Mouse (Mus musculus) midbrain, embryonic 12.5 days (tissue): ENCODE results near the gene Rec114. TPM values are rescaled to one million over a fixed set of nuclear protein-coding genes. Genes with fewer than 3 reads are reported as not detected.

Source experiments
- ATAC-seq: fragments of 200-750 bp; cut with Nextera tagmentation; 2 replicates; pipeline ENCODE4 v1.8.0; 2017; ENCODE audit warnings: low read depth, moderate TSS enrichment, moderate library complexity; ENCODE audit not compliant: low FRiP score
- H3K27ac ChIP-seq: fragments of 300-500 bp; sonication (generic); replicated peaks from 2 replicates; pipeline ENCODE4 v1.5.1; 2016; ENCODE audit warnings: mild to moderate bottlenecking
- H3K27me3 ChIP-seq: fragments of 300-500 bp; sonication (generic); 2 replicates; pipeline ENCODE4 v1.6.1; 2016; ENCODE audit warnings: mild to moderate bottlenecking
- H3K36me3 ChIP-seq: fragments of 300-500 bp; sonication (generic); 2 replicates; pipeline ENCODE4 v1.6.1; 2016
- H3K4me1 ChIP-seq: fragments of 300-500 bp; sonication (generic); 2 replicates; pipeline ENCODE4 v1.6.1; 2016
- H3K4me2 ChIP-seq: fragments of 300-500 bp; sonication (generic); replicated peaks from 2 replicates; pipeline ENCODE4 v1.6.1; 2016; ENCODE audit warnings: mild to moderate bottlenecking, moderate library complexity
- H3K4me3 ChIP-seq: fragments of 300-500 bp; sonication (generic); 2 replicates; pipeline ENCODE4 v1.5.1; 2016; ENCODE audit warnings: mild to moderate bottlenecking
- H3K9ac ChIP-seq: fragments of 300-500 bp; sonication (generic); replicated peaks from 2 replicates; pipeline ENCODE4 v1.6.1; 2016; ENCODE audit warnings: mild to moderate bottlenecking, moderate library complexity
- H3K9me3 ChIP-seq: fragments of 300-500 bp; sonication (generic); 2 replicates; pipeline ENCODE4 v1.6.1; 2016; ENCODE audit warnings: mild to moderate bottlenecking
- WGBS: fragments of 180-500 bp; shearing (Covaris S2); methylation state at CpG from one replicate; pipeline ENCODE4 v1.1.7; 2016; 5-methylcytosine and 5-hydroxymethylcytosine counted together
- polyA plus RNA-seq: library from polyadenylated mRNA; unstranded; fragments of >200 nt; fragmentation: Nextera tagmentation; extraction: Ambion mirVana; gene quantifications from 2 replicates; pipeline ENCODE4 v1.2.1, GENCODE M21; 2016

Gene Rec114
- polyA plus RNA-seq, 1 experiment from 2014 or later, result 1.9 TPM

DNA sequence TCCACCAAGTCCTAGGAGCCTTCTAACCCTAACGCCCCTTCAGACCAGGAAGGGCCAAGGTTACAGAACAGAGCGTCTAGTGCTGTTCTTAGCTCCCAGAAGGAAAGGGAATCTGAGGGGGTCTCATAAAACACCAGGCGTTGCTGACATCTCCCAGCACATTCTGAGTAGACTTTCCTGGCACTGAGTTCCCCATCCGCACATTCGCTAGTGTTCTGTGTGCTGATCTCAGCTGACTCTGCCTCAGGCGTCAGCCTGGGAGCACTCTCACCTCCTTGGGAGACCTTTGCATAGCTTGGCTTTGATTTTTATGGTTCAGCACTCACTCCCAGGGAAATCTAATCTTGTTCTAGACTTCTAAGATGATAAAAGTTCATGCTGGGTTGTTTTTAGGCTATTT, 68.4 kb downstream of the Rec114 start:
- no peak overlapping the region for H3K4me3 ChIP-seq
- 73% methylated on average over 6 of the region's 6 CpGs for WGBS

DNA sequence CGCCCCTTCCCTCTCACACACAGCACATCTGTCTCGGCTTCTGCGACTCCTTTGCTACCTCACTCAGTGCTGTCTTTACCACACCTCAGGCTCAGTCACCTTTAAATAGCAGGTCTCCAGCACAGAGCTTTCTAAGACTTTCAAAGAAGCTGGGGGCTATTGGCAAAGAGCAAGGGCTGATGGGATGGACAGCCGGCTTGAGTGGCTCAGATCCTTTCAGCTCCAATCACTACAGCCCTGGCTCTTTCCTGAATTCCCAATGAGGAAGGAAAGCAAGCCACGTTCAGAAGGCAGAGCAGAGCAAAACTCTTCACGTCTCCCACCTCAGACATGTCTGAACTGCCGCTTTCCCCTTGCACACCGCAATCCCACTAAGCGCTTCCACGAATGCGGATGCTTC, 69.0 kb downstream of the Rec114 start:
- H3K4me3 ChIP-seq, result no peak overlapping the region
- no peaks in the 10 kb centered on the region for H3K9me3 ChIP-seq
- no peak overlapping the region for H3K9ac ChIP-seq
- no peaks in the 10 kb centered on the region for H3K27me3 ChIP-seq
- H3K4me2 ChIP-seq, result no peak overlapping the region
- no peaks in the 10 kb centered on the region for H3K4me1 ChIP-seq
- 78% methylated on average over 11 of the region's 11 CpGs for WGBS
- H3K36me3 ChIP-seq, result no peaks in the 10 kb centered on the region
- H3K27ac ChIP-seq, result no peak overlapping the region
- no peak for ATAC-seq

More for the DNA sequence above, 68.4 kb downstream of the Rec114 start:
- no peak for ATAC-seq
- no peak overlapping the region for H3K9ac ChIP-seq
- no peak overlapping the region for H3K27ac ChIP-seq
- no peaks in the 10 kb centered on the region for H3K4me1 ChIP-seq
- no peaks in the 10 kb centered on the region for H3K27me3 ChIP-seq
- no peaks in the 10 kb centered on the region for H3K36me3 ChIP-seq
- H3K4me2 ChIP-seq, result no peak overlapping the region
- H3K9me3 ChIP-seq, result no peaks in the 10 kb centered on the region

DNA sequence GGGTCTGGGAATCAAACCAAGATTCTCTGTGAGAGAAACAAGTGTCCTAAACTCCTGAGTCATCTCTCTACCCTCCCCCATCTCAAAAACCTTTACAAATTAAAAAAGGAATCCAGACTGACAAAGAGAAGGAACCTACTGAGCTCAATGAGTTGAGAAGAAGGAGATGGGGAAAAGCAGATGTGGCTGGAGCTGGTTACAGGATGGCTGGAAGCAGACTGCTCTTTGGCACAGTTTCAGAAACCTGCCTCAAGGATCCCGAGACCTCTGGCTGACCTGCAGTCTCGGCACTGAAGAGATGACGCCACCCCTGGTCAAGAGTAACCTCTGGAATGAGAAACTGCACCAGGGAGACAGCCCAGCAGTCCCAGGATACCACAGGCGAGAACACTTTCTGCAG, 71.3 kb downstream of the Rec114 start:
- 62% methylated on average over 4 of the region's 4 CpGs for WGBS
- ATAC-seq, result no peak
- H3K27me3 ChIP-seq, result no peaks in the 10 kb centered on the region

DNA sequence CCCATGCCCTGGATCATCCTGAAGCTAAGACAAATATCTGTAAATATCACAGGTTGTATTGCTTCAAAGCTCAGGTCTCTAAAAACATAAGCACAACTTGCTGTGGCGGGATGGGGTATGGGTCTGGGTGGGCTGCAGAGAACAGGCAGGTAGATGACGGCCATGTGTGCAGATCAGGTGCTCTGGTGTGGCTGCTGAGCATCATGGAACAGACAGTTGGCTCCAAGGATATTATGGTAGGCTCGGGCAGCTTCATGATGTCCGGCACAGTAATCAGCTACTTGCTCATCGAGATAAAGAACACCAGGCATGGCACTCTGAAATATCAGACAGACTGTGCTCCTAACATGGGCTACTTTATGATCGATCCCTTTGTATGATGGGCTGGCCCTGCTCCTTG, 73.9 kb downstream of the Rec114 start:
- no peak overlapping the region for H3K4me2 ChIP-seq
- no peak overlapping the region for H3K4me3 ChIP-seq
- ATAC-seq, result no peak
- WGBS, result 94% methylated on average over 6 of the region's 6 CpGs
- H3K36me3 ChIP-seq, result no peaks in the 10 kb centered on the region
- H3K9me3 ChIP-seq, result no peaks in the 10 kb centered on the region
- no peak overlapping the region for H3K27ac ChIP-seq
- no peak overlapping the region for H3K9ac ChIP-seq
- no peaks in the 10 kb centered on the region for H3K4me1 ChIP-seq
- no peaks in the 10 kb centered on the region for H3K27me3 ChIP-seq

More for the DNA sequence above, 71.3 kb downstream of the Rec114 start:
- H3K9ac ChIP-seq, result no peak overlapping the region
- no peaks in the 10 kb centered on the region for H3K9me3 ChIP-seq
- H3K27ac ChIP-seq, result no peak overlapping the region
- H3K4me1 ChIP-seq, result no peaks in the 10 kb centered on the region
- H3K36me3 ChIP-seq, result no peaks in the 10 kb centered on the region
- H3K4me2 ChIP-seq, result no peak overlapping the region
- no peak overlapping the region for H3K4me3 ChIP-seq

DNA sequence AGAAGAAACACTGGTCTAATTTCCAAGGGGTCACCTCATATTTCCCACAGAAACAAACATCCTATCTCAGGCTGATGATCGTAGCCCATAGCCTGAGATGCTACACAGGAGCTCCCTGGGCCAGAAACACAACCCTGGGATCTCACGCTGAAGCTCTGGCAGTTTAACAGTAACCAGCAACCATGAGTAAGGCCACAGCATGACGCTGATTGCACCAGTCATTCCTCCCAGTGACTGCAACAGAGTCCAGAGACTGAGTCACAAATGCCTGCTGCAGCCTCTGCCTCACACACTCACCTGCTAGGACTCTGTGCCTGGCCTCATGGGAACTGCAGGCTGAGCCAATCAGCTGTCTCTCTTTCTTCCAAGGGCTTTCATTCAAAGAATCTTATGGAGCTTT, 74.7 kb downstream of the Rec114 start:
- no peak overlapping the region for H3K9ac ChIP-seq
- WGBS, result 72% methylated on average over 3 of the region's 3 CpGs

DNA sequence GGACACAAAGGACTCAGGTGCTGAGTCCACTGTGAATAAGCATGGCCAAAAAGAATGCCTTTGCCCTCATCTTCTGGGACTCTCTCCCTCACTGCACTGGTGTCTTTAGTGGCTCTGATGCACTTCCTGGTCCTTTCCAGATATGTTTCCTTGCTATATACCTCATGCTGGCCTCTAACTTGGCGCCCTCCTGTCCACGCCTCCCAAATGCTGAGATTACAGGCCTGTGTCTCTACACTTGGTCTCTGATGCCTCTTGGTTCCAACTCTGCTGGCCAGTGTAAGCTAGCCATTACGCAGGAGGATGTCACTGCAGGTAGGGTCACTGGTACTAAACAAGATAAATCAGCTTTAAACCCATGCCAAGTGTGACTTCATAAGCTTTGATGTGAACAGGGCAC, 75.6 kb downstream of the Rec114 start:
- Histone ChIP-seq H3K27me3 (no peaks in the 10 kb centered on the region), H3K36me3 (no peaks in the 10 kb centered on the region), H3K4me3 (no peak overlapping the region), H3K9ac (no peak overlapping the region), H3K4me2 (no peak overlapping the region), H3K4me1 (no peaks in the 10 kb centered on the region), H3K27ac (no peak overlapping the region), H3K9me3 (no peaks in the 10 kb centered on the region)
- ATAC-seq, result no peak
- 90% methylated on average over 3 of the region's 3 CpGs for WGBS

More for the DNA sequence above, 74.7 kb downstream of the Rec114 start:
- ATAC-seq, result no peak
- H3K27me3 ChIP-seq, result no peaks in the 10 kb centered on the region
- no peaks in the 10 kb centered on the region for H3K9me3 ChIP-seq
- no peaks in the 10 kb centered on the region for H3K4me1 ChIP-seq
- H3K4me3 ChIP-seq, result no peak overlapping the region
- no peak overlapping the region for H3K4me2 ChIP-seq
- no peak overlapping the region for H3K27ac ChIP-seq
- H3K36me3 ChIP-seq, result no peaks in the 10 kb centered on the region

DNA sequence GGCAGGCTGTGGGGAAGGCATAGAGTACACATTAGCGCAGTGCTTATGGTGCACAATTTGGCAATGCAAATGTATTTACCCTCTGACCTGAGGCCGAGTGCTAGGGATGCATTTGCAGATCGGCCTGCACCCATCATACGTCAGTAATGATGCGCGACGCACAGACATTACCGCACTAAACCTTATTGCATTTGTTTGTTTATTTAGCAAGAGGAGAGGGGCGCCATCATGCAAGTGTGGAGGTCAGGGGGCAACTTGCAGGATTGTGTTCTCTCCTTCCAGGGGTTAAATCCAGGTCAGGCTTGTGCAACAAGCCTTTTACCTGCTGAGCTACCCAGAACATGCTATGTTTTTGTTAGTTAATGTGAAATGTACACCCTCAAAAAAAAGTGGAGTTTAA, 76.5 kb downstream of the Rec114 start:
- Histone ChIP-seq H3K4me3 (no peak overlapping the region), H3K9ac (no peak overlapping the region), H3K4me1 (no peaks in the 10 kb centered on the region), H3K27ac (no peak overlapping the region), H3K36me3 (0 out of 2 replicates have a peak, but pooled peaks cover 2% of the 10 kb centered on the region), H3K9me3 (no peaks in the 10 kb centered on the region), H3K4me2 (no peak overlapping the region), H3K27me3 (no peaks in the 10 kb centered on the region)
- no peak for ATAC-seq
- WGBS, result 69% methylated on average over 9 of the region's 9 CpGs

DNA sequence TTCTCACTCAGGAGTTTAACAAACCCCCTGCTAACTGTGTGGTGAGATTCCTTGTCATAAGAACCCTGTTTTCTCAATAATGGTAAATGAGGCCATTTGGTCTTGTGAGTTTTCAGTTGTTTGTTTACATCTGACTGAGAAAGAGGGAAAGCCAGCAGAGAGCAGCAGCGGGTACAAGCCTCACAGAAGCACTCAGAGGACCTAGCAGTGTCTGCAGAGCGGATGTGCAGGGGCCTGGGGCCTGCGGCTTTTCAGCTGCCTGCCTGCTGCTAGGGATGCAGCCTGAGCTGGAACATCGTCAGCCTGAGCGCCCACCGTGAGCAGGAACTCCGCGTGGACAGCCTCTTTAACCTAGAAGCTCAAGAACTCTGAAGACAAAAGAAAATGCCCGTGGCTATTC, 77.6 kb downstream of the Rec114 start:
- 48% methylated on average over 9 of the region's 9 CpGs for whole genome bisulfite sequencing
- no peak for ATAC-seq
- no peak overlapping the region for H3K9ac ChIP-seq

DNA sequence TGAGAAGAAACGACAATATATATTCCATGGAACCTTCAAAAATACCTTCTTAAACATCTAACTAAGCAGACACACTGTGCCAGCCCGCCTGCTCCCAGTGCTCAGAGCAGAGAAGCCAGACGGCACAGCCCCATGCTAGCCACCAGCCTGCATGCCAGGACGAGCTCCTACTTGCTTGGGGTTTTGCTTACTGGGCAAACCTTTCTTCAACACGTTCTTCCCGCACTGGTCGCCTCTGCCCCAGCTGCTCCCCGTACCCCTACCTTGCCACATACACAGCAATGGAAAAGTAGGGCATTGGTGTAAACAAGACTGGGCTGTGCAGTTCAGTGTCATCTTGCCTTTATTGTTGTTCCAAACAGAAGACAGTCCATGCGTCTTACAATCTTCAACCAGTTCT, 78.3 kb downstream of the Rec114 start:
- Histone ChIP-seq H3K9me3 (no peaks in the 10 kb centered on the region), H3K36me3 (peaks cover 7% of the 10 kb centered on the region; the same call in 1 of the 2 replicates), H3K4me1 (no peaks in the 10 kb centered on the region), H3K9ac (no peak overlapping the region), H3K4me3 (no peak overlapping the region), H3K4me2 (no peak overlapping the region), H3K27me3 (no peaks in the 10 kb centered on the region), H3K27ac (no peak overlapping the region)
- WGBS, result 87% methylated on average over 9 of the region's 9 CpGs
- no peak for ATAC-seq

More for the DNA sequence above, 77.6 kb downstream of the Rec114 start:
- H3K27ac ChIP-seq, result no peak overlapping the region
- no peak overlapping the region for H3K4me2 ChIP-seq
- no peak overlapping the region for H3K4me3 ChIP-seq
- H3K4me1 ChIP-seq, result no peaks in the 10 kb centered on the region
- H3K9me3 ChIP-seq, result no peaks in the 10 kb centered on the region
- H3K27me3 ChIP-seq, result no peaks in the 10 kb centered on the region
- peaks cover 7% of the 10 kb centered on the region; the same call in 1 of the 2 replicates for H3K36me3 ChIP-seq

DNA sequence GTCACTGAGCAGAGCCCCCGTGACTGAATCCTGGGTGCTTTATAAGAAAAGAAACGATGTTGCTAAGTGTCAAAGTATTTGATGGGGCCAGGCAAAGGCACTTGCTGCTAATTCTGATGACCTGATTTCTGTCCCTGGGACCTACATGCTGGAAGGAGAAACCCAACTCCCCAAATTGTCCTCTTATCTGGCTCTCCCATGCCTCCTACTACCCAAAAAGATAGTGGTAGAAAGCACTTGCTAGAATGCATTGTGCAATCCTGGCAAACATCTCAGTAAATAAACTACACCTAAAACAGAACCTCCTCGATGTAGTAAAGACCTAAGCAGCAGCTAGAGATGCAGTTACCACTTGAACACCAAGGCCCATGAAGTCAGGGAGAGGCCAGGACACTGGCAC, 81.0 kb downstream of the Rec114 start:
- no peaks in the 10 kb centered on the region for H3K4me1 ChIP-seq
- H3K36me3 ChIP-seq, result peaks cover 7% of the 10 kb centered on the region; the same call in 1 of the 2 replicates
- no peak overlapping the region for H3K27ac ChIP-seq
- no peak for ATAC-seq
- H3K4me2 ChIP-seq, result no peak overlapping the region
- WGBS, result 84% methylated on average over 3 of the region's 3 CpGs
- H3K9ac ChIP-seq, result no peak overlapping the region
- H3K4me3 ChIP-seq, result no peak overlapping the region
- H3K9me3 ChIP-seq, result no peaks in the 10 kb centered on the region
- H3K27me3 ChIP-seq, result no peaks in the 10 kb centered on the region

DNA sequence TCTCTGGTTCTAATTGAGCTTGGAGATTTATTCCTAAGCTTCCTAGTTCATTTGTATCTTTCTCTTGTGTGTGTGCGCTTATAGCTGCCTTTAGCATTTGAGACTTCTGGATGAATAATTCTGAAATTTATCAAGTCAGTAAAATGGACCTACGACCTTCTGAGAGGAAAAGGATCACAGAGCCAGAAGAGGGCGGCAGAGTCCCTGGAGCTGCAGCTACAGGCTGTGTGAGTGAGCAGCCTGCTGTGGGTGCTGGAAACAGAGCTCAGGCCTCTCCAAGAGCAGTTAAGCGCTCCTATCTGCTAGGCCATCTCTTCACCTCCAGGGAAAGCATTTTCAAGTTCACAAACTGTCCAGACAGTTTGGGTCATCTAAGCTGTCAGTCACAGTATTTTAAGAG, 81.8 kb downstream of the Rec114 start:
- WGBS, result 88% methylated on average over 4 of the region's 4 CpGs
- Histone ChIP-seq H3K36me3 (peaks cover 7% of the 10 kb centered on the region; the same call in 1 of the 2 replicates), H3K4me1 (no peaks in the 10 kb centered on the region), H3K27me3 (no peaks in the 10 kb centered on the region), H3K27ac (no peak overlapping the region), H3K9ac (no peak overlapping the region), H3K4me3 (no peak overlapping the region), H3K4me2 (no peak overlapping the region), H3K9me3 (no peaks in the 10 kb centered on the region)
- no peak for ATAC-seq

DNA sequence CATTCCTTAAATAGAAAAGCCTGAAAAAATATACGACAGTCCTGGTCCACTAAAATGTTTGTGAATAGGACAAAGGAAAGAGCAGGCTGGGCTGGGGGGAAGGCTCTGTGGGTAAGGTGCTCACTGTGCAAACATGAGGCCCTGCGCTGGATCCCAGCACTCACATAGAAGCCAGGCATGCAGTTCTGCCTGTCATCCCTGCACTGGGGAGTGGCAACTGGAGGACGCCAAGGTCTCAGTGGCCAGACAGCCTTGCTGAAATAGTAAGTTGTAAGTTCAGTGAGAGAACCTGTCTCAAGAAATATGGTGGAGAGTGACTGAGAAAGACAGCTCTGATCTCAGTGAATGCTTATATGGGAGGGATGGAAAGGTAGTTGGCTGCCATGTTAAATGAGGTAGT, 83.1 kb downstream of the Rec114 start:
- H3K4me2 ChIP-seq, result no peak overlapping the region
- WGBS, result 94% methylated on average over 3 of the region's 3 CpGs
- H3K9ac ChIP-seq, result no peak overlapping the region
- H3K9me3 ChIP-seq, result no peaks in the 10 kb centered on the region
- no peaks in the 10 kb centered on the region for H3K27me3 ChIP-seq
- peaks cover 7% of the 10 kb centered on the region; the same call in 1 of the 2 replicates for H3K36me3 ChIP-seq
- no peaks in the 10 kb centered on the region for H3K4me1 ChIP-seq
- H3K27ac ChIP-seq, result no peak overlapping the region
- H3K4me3 ChIP-seq, result no peak overlapping the region
- ATAC-seq, result no peak

DNA sequence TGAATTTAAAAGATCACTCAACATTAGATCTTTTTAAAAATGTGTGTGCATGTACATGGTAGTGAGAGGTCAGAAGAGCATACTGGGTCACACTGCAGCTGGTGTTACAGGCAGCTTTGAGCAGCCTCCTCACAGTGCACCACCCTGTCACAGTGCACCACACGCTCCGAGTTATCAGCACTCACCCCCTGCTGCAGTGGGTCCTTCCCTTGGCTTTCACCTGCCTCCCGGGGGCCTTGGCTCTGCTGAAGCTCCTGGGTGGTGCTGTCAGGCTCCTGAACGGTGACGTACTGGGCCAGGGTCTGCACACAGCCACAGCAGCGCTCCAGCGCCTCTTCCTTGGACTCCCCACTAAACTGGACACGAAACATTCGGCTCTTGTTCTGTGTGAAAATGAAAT, 83.8 kb downstream of the Rec114 start:
- WGBS, result 88% methylated on average over 9 of the region's 9 CpGs
- Histone ChIP-seq H3K9me3 (no peaks in the 10 kb centered on the region), H3K27me3 (no peaks in the 10 kb centered on the region), H3K4me3 (no peak overlapping the region), H3K9ac (no peak overlapping the region), H3K4me2 (no peak overlapping the region), H3K27ac (0 out of 2 replicates have a peak overlapping the region, but pooled peaks have one; percentile 2), H3K4me1 (no peaks in the 10 kb centered on the region), H3K36me3 (peaks cover 7% of the 10 kb centered on the region; the same call in 1 of the 2 replicates)
- no peak for ATAC-seq
